Mouse (Mus musculus) cerebellum, adult 2 months (tissue): ENCODE data around the gene Rapgef6. TPM values are rescaled to one million over a fixed set of nuclear protein-coding genes. Genes with fewer than 3 reads are reported as not detected.

Experiments
- DNase-seq, 2 experiments: peaks; one replicate each; pipeline ENCODE4 v3.0.0; 2021
- H3K27ac ChIP-seq: fragments of 200-500 bp; 2 replicates; pipeline ENCODE4 v1.5.1; 2012; ENCODE audit warnings: low read length, control low read depth, inconsistent platforms; ENCODE audit not compliant: insufficient read depth
- H3K27me3 ChIP-seq: fragments of 200-500 bp; 2 replicates; pipeline ENCODE4 v1.6.1; 2012; ENCODE audit warnings: inconsistent platforms, mild to moderate bottlenecking, low read length, moderate library complexity; ENCODE audit not compliant: control insufficient read depth, insufficient read depth
- H3K4me1 ChIP-seq: fragments of 200-500 bp; 2 replicates; pipeline ENCODE4 v1.6.1; 2011; ENCODE audit warnings: low read length; ENCODE audit not compliant: control insufficient read depth, insufficient read depth
- H3K4me3 ChIP-seq: fragments of 200-500 bp; replicated peaks from 2 replicates; pipeline ENCODE3; 2011; ENCODE audit warnings: mild to moderate bottlenecking, low read depth, low read length, control low read depth; ENCODE audit not compliant: insufficient read depth
- CTCF ChIP-seq: fragments of 200-500 bp; IDR thresholded peaks from 2 replicates; pipeline ENCODE4 v1.5.1; 2011; ENCODE audit warnings: low read depth, mild to moderate bottlenecking, control low read depth, low read length, moderate library complexity, borderline replicate concordance; ENCODE audit not compliant: insufficient read depth
- POLR2A ChIP-seq: fragments of 200-500 bp; IDR thresholded peaks from 2 replicates; pipeline ENCODE4 v1.6.1; 2011; ENCODE audit warnings: low read length, control low read depth, borderline replicate concordance; ENCODE audit not compliant: insufficient read depth
- WGBS: fragments of 180-500 bp; shearing (Covaris S2); methylation state at CpG from one replicate; pipeline ENCODE4 v1.1.7; 2018; 5-methylcytosine and 5-hydroxymethylcytosine counted together
- polyA plus RNA-seq: library from polyadenylated mRNA; depleted of rRNA; stranded (reverse); fragments of >200 nt; gene quantifications from 2 replicates; pipeline ENCODE4 v1.2.3, GENCODE M21; 2012; rRNA removed

Rapgef6 gene
- polyA plus RNA-seq = 24.2 and 25.1 TPM in 2 replicates

- peak; percentile 99 for DNase-seq
- TF ChIP-seq CTCF (no peak), POLR2A (peak; percentile 90)
- H3K27me3 ChIP-seq = no peaks in the 10 kb centered on the region
- H3K27ac ChIP-seq = peak within 1 kb of the TSS; percentile 68
- H3K4me3 ChIP-seq = peak within 1 kb of the TSS; percentile 90
- 1% methylated on average over 73 of the region's 73 CpGs for WGBS
- no peaks in the 10 kb centered on the region; the same call in 1 of the 2 replicates for H3K4me1 ChIP-seq
These were observed at the start of gene Rapgef6 for GRCm38 (mm10) chr11:54522529-54523430. Rapgef6 (plus strand) TSS chr11:54522847.

DNA sequence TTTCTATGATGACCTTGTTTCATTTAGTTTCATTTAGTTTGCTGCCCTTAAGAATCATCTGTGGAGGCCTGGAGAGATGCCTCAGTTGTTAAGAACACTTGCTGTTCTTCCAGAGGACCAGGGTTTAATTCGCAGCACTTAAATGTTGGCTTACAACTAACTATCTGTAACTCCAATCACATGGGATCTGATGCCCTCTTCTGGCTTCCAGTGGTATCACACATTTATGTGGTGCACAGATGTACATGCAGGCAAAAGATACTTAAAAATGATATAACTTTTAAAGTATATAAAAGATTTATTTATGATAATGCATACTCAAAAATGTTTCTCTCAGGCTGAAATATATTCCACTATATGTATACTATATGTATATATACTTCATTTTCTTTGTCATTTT is 44.2 kb upstream of the Rapgef6 start:
- TF ChIP-seq POLR2A (no peak), CTCF (peak; percentile 38; the same call in 1 of the 2 replicates)
- Histone ChIP-seq H3K27ac (no peak overlapping the region), H3K4me1 (no peaks in the 10 kb centered on the region), H3K27me3 (no peaks in the 10 kb centered on the region), H3K4me3 (no peak overlapping the region)
- no peak for DNase-seq
- WGBS = 96% methylated on average over 1 of the region's 1 CpGs

- no peak for DNase-seq
- Histone ChIP-seq H3K4me1 (no peaks in the 10 kb centered on the region), H3K27ac (no peak overlapping the region), H3K4me3 (no peak overlapping the region), H3K27me3 (no peaks in the 10 kb centered on the region)
- TF ChIP-seq POLR2A = no peak
- TF ChIP-seq CTCF = no peak
- WGBS = 97% methylated on average over 3 of the region's 3 CpGs
These were observed 36.6 kb upstream of the Rapgef6 start for GRCm38 (mm10) chr11:54486041-54486440.

DNA sequence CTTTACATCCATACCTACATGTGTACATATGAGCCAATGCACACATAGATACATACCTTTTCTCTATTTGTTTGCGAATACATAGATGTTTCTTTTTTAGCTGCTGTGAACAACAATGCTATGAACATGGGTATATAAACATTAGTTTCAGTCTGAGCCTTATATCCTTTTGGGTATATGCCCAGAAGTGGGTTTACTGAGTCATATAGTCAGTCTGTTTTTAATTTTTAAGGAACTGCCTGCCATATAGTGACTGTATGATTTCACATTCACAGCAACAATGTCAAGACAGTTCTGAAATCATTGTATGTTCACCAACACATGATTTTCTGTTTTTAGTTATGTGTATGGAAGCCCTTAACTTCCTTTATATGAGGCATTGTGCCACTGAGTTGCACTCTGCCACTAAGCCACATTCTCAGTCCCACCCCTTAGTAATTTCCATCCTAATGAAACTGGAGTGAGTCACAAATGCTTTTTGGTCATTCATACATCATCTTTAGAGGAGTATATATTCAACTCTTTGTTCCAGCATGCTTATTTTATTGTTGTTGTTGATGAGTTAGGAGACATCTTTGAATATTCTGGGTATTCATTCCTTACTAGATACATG is 30.6 kb upstream of the Rapgef6 start:
- Histone ChIP-seq H3K4me1 (no peaks in the 10 kb centered on the region), H3K4me3 (no peak overlapping the region), H3K27ac (no peak overlapping the region), H3K27me3 (no peaks in the 10 kb centered on the region)
- TF ChIP-seq CTCF (no peak), POLR2A (no peak)
- 98% methylated on average over 1 of the region's 1 CpGs for WGBS
- no peak for DNase-seq

DNA sequence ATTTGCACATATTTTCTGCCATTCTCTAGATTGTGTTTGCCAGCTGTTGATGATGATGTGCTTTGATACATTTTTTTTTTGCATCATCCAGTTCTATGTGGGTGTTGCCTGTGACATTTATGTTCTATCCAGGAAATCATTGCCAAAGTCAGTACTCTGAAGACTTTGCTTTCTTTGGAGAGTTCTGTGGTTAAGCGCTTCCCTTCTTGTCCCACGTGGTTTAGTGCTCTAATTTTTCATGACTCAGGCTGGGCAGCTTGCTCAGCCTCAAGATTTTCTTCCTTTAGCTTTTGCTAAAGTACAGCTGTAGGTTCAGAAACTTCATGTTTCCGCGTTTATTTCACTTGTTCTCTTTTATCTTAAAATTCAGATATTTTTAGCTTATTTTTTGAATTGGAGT is 30.1 kb upstream of the Rapgef6 start:
- H3K4me1 ChIP-seq = no peaks in the 10 kb centered on the region
- WGBS = 95% methylated on average over 4 of the region's 4 CpGs
- H3K4me3 ChIP-seq = no peak overlapping the region
- H3K27ac ChIP-seq = no peak overlapping the region
- TF ChIP-seq CTCF = no peak
- TF ChIP-seq POLR2A = no peak
- no peak for DNase-seq
- H3K27me3 ChIP-seq = no peaks in the 10 kb centered on the region

DNA sequence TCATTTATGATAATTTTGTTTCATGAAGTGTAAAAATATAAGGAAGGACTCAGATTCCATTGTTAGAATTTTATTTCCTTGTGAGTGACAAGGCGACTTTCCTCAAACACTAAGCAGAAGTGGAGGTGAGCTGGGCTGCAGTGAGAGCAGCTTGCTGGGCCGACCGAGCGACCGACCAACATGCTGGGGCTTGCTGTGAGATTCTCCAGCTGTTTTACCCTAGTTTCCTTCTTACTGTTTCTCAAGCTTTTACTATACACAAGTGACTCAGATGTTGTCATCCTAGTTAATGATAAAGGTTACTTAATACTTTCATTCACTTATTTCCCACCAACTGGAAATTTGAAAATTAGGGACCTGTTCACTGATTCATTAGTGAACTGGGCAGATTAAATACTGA is 22.8 kb upstream of the Rapgef6 start:
- Histone ChIP-seq H3K27ac (no peak overlapping the region), H3K4me3 (no peak overlapping the region), H3K27me3 (no peaks in the 10 kb centered on the region), H3K4me1 (no peaks in the 10 kb centered on the region)
- no peak for DNase-seq
- no peak for TF ChIP-seq CTCF
- TF ChIP-seq POLR2A = no peak
- WGBS = 91% methylated on average over 5 of the region's 5 CpGs

DNA sequence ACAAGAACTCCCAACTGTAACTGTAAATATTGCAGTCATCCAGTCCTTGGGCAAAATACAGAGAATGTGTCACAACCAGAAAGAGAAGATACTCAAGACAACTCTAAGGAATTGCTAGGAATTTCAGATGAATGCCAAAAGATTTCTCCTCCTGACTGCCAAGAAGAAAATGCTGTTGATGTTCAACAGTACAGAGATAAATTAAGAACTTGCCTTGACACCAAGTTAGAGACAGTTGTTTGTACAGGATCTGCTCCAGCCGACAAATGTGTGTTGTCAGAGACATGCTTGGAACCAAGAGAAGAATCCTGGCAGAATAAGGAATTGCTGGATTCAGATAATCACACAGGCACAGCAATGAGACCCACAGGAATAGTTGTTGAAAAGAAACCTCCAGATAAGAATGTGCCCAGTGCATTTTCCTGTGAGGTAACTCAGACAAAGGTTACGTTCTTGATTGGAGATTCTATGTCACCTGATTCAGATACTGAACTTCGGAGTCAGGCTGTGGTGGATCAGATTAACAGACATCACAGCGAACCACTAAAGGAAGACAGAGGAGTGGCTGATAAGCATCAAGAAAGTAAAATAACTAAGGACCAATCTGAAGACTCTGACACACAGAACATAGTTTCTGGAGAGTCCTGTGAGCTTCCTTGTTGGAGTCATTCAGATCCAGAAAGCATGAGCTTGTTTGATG is 20.0 kb upstream of the Rapgef6 start:
- H3K4me3 ChIP-seq = no peak overlapping the region
- H3K27me3 ChIP-seq = no peaks in the 10 kb centered on the region
- WGBS = 93% methylated on average over 4 of the region's 4 CpGs
- TF ChIP-seq CTCF = no peak
- no peaks in the 10 kb centered on the region for H3K4me1 ChIP-seq
- no peak for DNase-seq
- H3K27ac ChIP-seq = no peak overlapping the region
